Mouse (Mus musculus) E14TG2a.4 (cell line): ENCODE results near the gene Vmn1r117.
"Not testable (repeated sequence)": the region's sequence is repeated elsewhere in the genome, so short reads cannot be mapped to it uniquely, and the experiment has no call there.

ENCODE experiments used
- H3K27me3 ChIP-seq: 2 replicates; pipeline ENCODE4 v1.6.1; 2014; ENCODE audit warnings: low read length, control low read depth; ENCODE audit not compliant: insufficient read depth
- H3K36me3 ChIP-seq: 2 replicates; pipeline ENCODE4 v1.6.1; 2014; ENCODE audit warnings: low read length, control low read depth; ENCODE audit not compliant: insufficient read depth
- H3K4me1 ChIP-seq: replicated peaks from 2 replicates; pipeline ENCODE4 v1.6.1; 2014; ENCODE audit warnings: low read depth, low read length, control low read depth
- H3K4me3 ChIP-seq: replicated peaks from 2 replicates; pipeline ENCODE4 v1.5.1; 2014; ENCODE audit warnings: mild to moderate bottlenecking, low read length
- H3K9me3 ChIP-seq: 2 replicates; pipeline ENCODE4 v1.6.1; 2014; ENCODE audit warnings: low read length, control low read depth

Gene Vmn1r117

GRCm38 (mm10) chr7:20884021-20884420 is at the start of gene Vmn1r117:
TSS of gene Vmn1r117 (minus strand) at chr7:20884121.
- not testable (repeated sequence) for H3K36me3 ChIP-seq, H3K27me3 ChIP-seq, H3K4me3 ChIP-seq, H3K4me1 ChIP-seq, H3K9me3 ChIP-seq

- H3K27me3 ChIP-seq, H3K9me3 ChIP-seq, H3K4me3 ChIP-seq: not testable (repeated sequence)
Measured at GRCm38 (mm10) chr7:20912247-20912646, 28.3 kb upstream of the Vmn1r117 start, which contains the start of gene Vmn1r118. TSS of gene Vmn1r118 (minus strand) at chr7:20912347.

GRCm38 (mm10) chr7:20871956-20872355 is 12.0 kb downstream of the Vmn1r117 start, which contains the start of gene Vmn1r116:
TSS of gene Vmn1r116 (plus strand) at chr7:20872256.
- H3K4me1 ChIP-seq, H3K36me3 ChIP-seq, H3K9me3 ChIP-seq, H3K4me3 ChIP-seq, H3K27me3 ChIP-seq: not testable (repeated sequence)

More at GRCm38 (mm10) chr7:20912247-20912646, 28.3 kb upstream of the Vmn1r117 start, which contains the start of gene Vmn1r118:
- not testable (repeated sequence) for H3K36me3 ChIP-seq, H3K4me1 ChIP-seq

- H3K27me3 ChIP-seq, H3K4me3 ChIP-seq, H3K4me1 ChIP-seq, H3K9me3 ChIP-seq, H3K36me3 ChIP-seq: not testable (repeated sequence)
Measured at GRCm38 (mm10) chr7:20844885-20845284, 39.0 kb downstream of the Vmn1r117 start, which contains the start of gene Vmn1r115. TSS of gene Vmn1r115 (minus strand) at chr7:20844985.
